24 mouse cellular contexts compared by ENCODE assay signal in genomic region chr7:143462516-143462915, GRCm38 (mm10). TPM values are rescaled to one million over a fixed set of nuclear protein-coding genes. Genes with fewer than 3 reads are reported as not detected.
DNase-seq lines count a peak whose midpoint lies in the region; ATAC-seq lines count a peak whose summit lies in the region.
"Had no signal": no experiment of that assay in that cellular context is flagged by ENCODE, and none has a peak within 500 bp of the region (broad histone marks: within the 10 kb centered on the region; RNA-seq: fewer than 3 reads in every experiment).

No protein-coding gene starts in this region.

- H3K27ac ChIP-seq in hindbrain, embryonic 10.5 days = peak overlapping the region; percentile 69
- H3K27ac ChIP-seq in hindbrain, embryonic 12.5 days = no peak overlapping the region
- peak overlapping the region; percentile 49; the same call in 1 of the 2 replicates for H3K27ac ChIP-seq in midbrain, embryonic 12.5 days (replicated peaks)
- no peak overlapping the region for H3K27ac ChIP-seq in midbrain, embryonic 13.5 days
- H3K27ac ChIP-seq in limb, embryonic 12.5 days = peak overlapping the region; percentile 90
- H3K27ac ChIP-seq: forebrain, embryonic 13.5 days; hindbrain, postnatal 0 days; layer of hippocampus, adult 2 months; midbrain, embryonic 15.5 days; neural tube, embryonic 15.5 days had no signal

- no peak overlapping the region for H3K4me2 ChIP-seq in hindbrain, embryonic 12.5 days (replicated peaks)
- H3K4me2 ChIP-seq in midbrain, embryonic 12.5 days (replicated peaks) = no peak overlapping the region
- H3K4me2 ChIP-seq in midbrain, embryonic 13.5 days (replicated peaks) = no peak overlapping the region
- no peak overlapping the region for H3K4me2 ChIP-seq in limb, embryonic 12.5 days
- H3K4me2 ChIP-seq: intestine, embryonic 15.5 days; liver, embryonic 11.5 days; midbrain, embryonic 15.5 days had no signal

- H3K4me1 ChIP-seq in hindbrain, embryonic 10.5 days (replicated peaks) = peaks cover 71% of the 10 kb centered on the region
- H3K4me1 ChIP-seq in hindbrain, embryonic 12.5 days = peaks cover 30% of the 10 kb centered on the region
- peaks cover 26% of the 10 kb centered on the region for H3K4me1 ChIP-seq in midbrain, embryonic 12.5 days
- H3K4me1 ChIP-seq in midbrain, embryonic 13.5 days (replicated peaks) = peaks cover 44% of the 10 kb centered on the region
- H3K4me1 ChIP-seq in limb, embryonic 12.5 days (replicated peaks) = peaks cover 49% of the 10 kb centered on the region

- peaks cover 50% of the 10 kb centered on the region for H3K9me3 ChIP-seq in hindbrain, embryonic 10.5 days
- H3K9me3 ChIP-seq in hindbrain, embryonic 12.5 days (replicated peaks) = peaks cover 25% of the 10 kb centered on the region
- H3K9me3 ChIP-seq in midbrain, embryonic 12.5 days = peaks cover 22% of the 10 kb centered on the region
- H3K9me3 ChIP-seq in midbrain, embryonic 13.5 days = peaks cover 19% of the 10 kb centered on the region
- peaks cover 31% of the 10 kb centered on the region for H3K9me3 ChIP-seq in limb, embryonic 12.5 days

- peaks cover 79% of the 10 kb centered on the region for H3K27me3 ChIP-seq in hindbrain, embryonic 10.5 days (ENCODE audit: insufficient read depth, poor library complexity, severe bottlenecking)
- peaks cover 10% of the 10 kb centered on the region; the same call in 1 of the 2 replicates for H3K27me3 ChIP-seq in hindbrain, embryonic 12.5 days
- H3K27me3 ChIP-seq in midbrain, embryonic 12.5 days = peaks cover 48% of the 10 kb centered on the region
- peaks cover 18% of the 10 kb centered on the region for H3K27me3 ChIP-seq in midbrain, embryonic 13.5 days
- H3K27me3 ChIP-seq in limb, embryonic 12.5 days = peaks cover 17% of the 10 kb centered on the region
- H3K27me3 ChIP-seq: intestine, embryonic 15.5 days; midbrain, embryonic 15.5 days had no signal

- no peak overlapping the region for H3K4me3 ChIP-seq in hindbrain, embryonic 10.5 days
- H3K4me3 ChIP-seq in hindbrain, embryonic 12.5 days = no peak overlapping the region
- no peak overlapping the region for H3K4me3 ChIP-seq in midbrain, embryonic 12.5 days
- H3K4me3 ChIP-seq in midbrain, embryonic 13.5 days (replicated peaks) = no peak overlapping the region
- H3K4me3 ChIP-seq in limb, embryonic 12.5 days (replicated peaks) = no peak overlapping the region
- H3K4me3 ChIP-seq: forebrain, embryonic 13.5 days; heart, embryonic 13.5 days; intestine, embryonic 15.5 days; layer of hippocampus, adult 2 months; midbrain, embryonic 15.5 days; neural tube, embryonic 15.5 days had no signal

- DNase-seq in hindbrain, embryonic 10.5 days (ENCODE audit: low spot score) = no peak
- no peak for DNase-seq in frontal cortex, adult 2 months (ENCODE audit: extremely low spot score in 1 of 2, low spot score in 1 of 2)
- DNase-seq in cerebellum, postnatal 25 days = no peak
- DNase-seq: cerebellum, adult 11 months; cerebellum, adult 9-10 months; gastrocnemius, postnatal 25 days; heart, adult 18-20 months; heart, postnatal 10 days; kidney, adult 2 months; kidney, postnatal 36 days; spleen, adult 18-20 months had no signal

- H3K9ac ChIP-seq in hindbrain, embryonic 12.5 days = no peak overlapping the region
- H3K9ac ChIP-seq in midbrain, embryonic 12.5 days (replicated peaks) = no peak overlapping the region
- no peak overlapping the region for H3K9ac ChIP-seq in midbrain, embryonic 13.5 days (replicated peaks)
- no peak overlapping the region for H3K9ac ChIP-seq in limb, embryonic 12.5 days (replicated peaks)
- H3K9ac ChIP-seq: forebrain, embryonic 13.5 days; intestine, embryonic 15.5 days; midbrain, embryonic 15.5 days; neural tube, embryonic 15.5 days had no signal

- no peak for ATAC-seq in hindbrain, embryonic 12.5 days (ENCODE audit: low FRiP score)
- no peak for ATAC-seq in midbrain, embryonic 12.5 days (ENCODE audit: low FRiP score, low read depth)
- no peak for ATAC-seq in midbrain, embryonic 13.5 days
- no peak for ATAC-seq in limb, embryonic 12.5 days (ENCODE audit: insufficient number of reproducible peaks, insufficient read depth, low FRiP score, low TSS enrichment, low read depth)
- ATAC-seq: CD4-positive, CD25-positive, alpha-beta regulatory T cell, adult 4 months; forebrain, embryonic 13.5 days; hindbrain, postnatal 0 days; intestine, embryonic 15.5 days; midbrain, embryonic 15.5 days had no signal

- 83% methylated on average over 5 of the region's 5 CpGs for WGBS in hindbrain, embryonic 10.5 days
- WGBS in hindbrain, embryonic 12.5 days = 76% methylated on average over 5 of the region's 5 CpGs
- WGBS in midbrain, embryonic 12.5 days = 74% methylated on average over 5 of the region's 5 CpGs
- WGBS in midbrain, embryonic 13.5 days = 78% methylated on average over 5 of the region's 5 CpGs
- 77% methylated on average over 5 of the region's 5 CpGs for WGBS in limb, embryonic 12.5 days

- H3K36me3 ChIP-seq in hindbrain, embryonic 10.5 days = 0 out of 2 replicates have a peak, but pooled peaks cover 10% of the 10 kb centered on the region
- H3K36me3 ChIP-seq in hindbrain, embryonic 12.5 days = no peaks in the 10 kb centered on the region
- no peaks in the 10 kb centered on the region for H3K36me3 ChIP-seq in midbrain, embryonic 12.5 days
- H3K36me3 ChIP-seq in midbrain, embryonic 13.5 days = no peaks in the 10 kb centered on the region
- peaks cover 17% of the 10 kb centered on the region; the same call in 1 of the 2 replicates for H3K36me3 ChIP-seq in limb, embryonic 12.5 days
- H3K36me3 ChIP-seq: intestine, embryonic 15.5 days; midbrain, embryonic 15.5 days; neural tube, embryonic 15.5 days had no signal

RNA-seq across cellular contexts. Expression of gene Cdkn1c, which starts 1.7 kb away (rescaled TPM):
- polyA plus RNA-seq in hindbrain, embryonic 10.5 days (2016; fragmentation: Nextera tagmentation; extraction: Ambion mirVana) = 438 and 682 TPM in 2 replicates
- polyA plus RNA-seq in hindbrain, embryonic 12.5 days (2016; fragmentation: Nextera tagmentation; extraction: Ambion mirVana) = 1,001 and 1,276 TPM in 2 replicates
- polyA plus RNA-seq in midbrain, embryonic 12.5 days (2016; fragmentation: Nextera tagmentation; extraction: Ambion mirVana) = 875 and 1,070 TPM in 2 replicates
- 379 and 515 TPM in 2 replicates for polyA plus RNA-seq in midbrain, embryonic 13.5 days (2015; fragmentation: Nextera tagmentation; extraction: Ambion mirVana)
- 1,371 and 1,459 TPM in 2 replicates for polyA plus RNA-seq in limb, embryonic 12.5 days (2016; fragmentation: Nextera tagmentation; extraction: Ambion mirVana)
- polyA plus RNA-seq in frontal cortex, adult 2 months (2012; rRNA removed) = 9.1 and 10.3 TPM in 2 replicates

RNA-seq across cellular contexts. Expression of gene Slc22a18, which starts 11.0 kb away (rescaled TPM):
- 0.39 and 0.58 TPM in 2 replicates for polyA plus RNA-seq in hindbrain, embryonic 10.5 days (2016; fragmentation: Nextera tagmentation; extraction: Ambion mirVana)
- polyA plus RNA-seq in hindbrain, embryonic 12.5 days (2016; fragmentation: Nextera tagmentation; extraction: Ambion mirVana) = 0.63 and 0.72 TPM in 2 replicates
- 0.38 and 0.48 TPM in 2 replicates for polyA plus RNA-seq in midbrain, embryonic 12.5 days (2016; fragmentation: Nextera tagmentation; extraction: Ambion mirVana)
- 0.39 and 0.74 TPM in 2 replicates for polyA plus RNA-seq in midbrain, embryonic 13.5 days (2015; fragmentation: Nextera tagmentation; extraction: Ambion mirVana)
- polyA plus RNA-seq in limb, embryonic 12.5 days (2016; fragmentation: Nextera tagmentation; extraction: Ambion mirVana) = 1.3 and 1.4 TPM in 2 replicates
- 0.74 and 1.1 TPM in 2 replicates for polyA plus RNA-seq in frontal cortex, adult 2 months (2012; rRNA removed)
- polyA plus RNA-seq: CD4-positive, CD25-positive, alpha-beta regulatory T cell, adult 4 months had no signal

RNA-seq across cellular contexts. Expression of gene Phlda2, which starts 40.4 kb away (rescaled TPM):
- 0.92 and 1.5 TPM in 2 replicates for polyA plus RNA-seq in hindbrain, embryonic 10.5 days (2016; fragmentation: Nextera tagmentation; extraction: Ambion mirVana)
- polyA plus RNA-seq in hindbrain, embryonic 12.5 days (2016; fragmentation: Nextera tagmentation; extraction: Ambion mirVana) = 3.3 TPM in 2 replicates
- polyA plus RNA-seq in midbrain, embryonic 12.5 days (2016; fragmentation: Nextera tagmentation; extraction: Ambion mirVana) = 1.4 and 1.5 TPM in 2 replicates
- 0.37 and 0.73 TPM in 2 replicates for polyA plus RNA-seq in midbrain, embryonic 13.5 days (2015; fragmentation: Nextera tagmentation; extraction: Ambion mirVana)
- polyA plus RNA-seq in limb, embryonic 12.5 days (2016; fragmentation: Nextera tagmentation; extraction: Ambion mirVana) = 13.8 and 19.2 TPM in 2 replicates
- polyA plus RNA-seq in frontal cortex, adult 2 months (2012; rRNA removed) = 0.86 and 1.3 TPM in 2 replicates
- polyA plus RNA-seq: forebrain, embryonic 13.5 days had no signal

Comparison
In these comparisons a context has a peak if more than half of its experiments do, and no peak if none do; other contexts are left out.
1. H3K27ac ChIP-seq: peak in hindbrain, embryonic 10.5 days (single experiment), midbrain, embryonic 12.5 days (single experiment) and limb, embryonic 12.5 days (single experiment); none in hindbrain, embryonic 12.5 days (single experiment) and midbrain, embryonic 13.5 days (single experiment).
2. RNA of gene Cdkn1c, which starts 1.7 kb away (polyA plus RNA-seq): 1,371 to 1,459 TPM in limb, embryonic 12.5 days, 875 to 1,070 TPM in midbrain, embryonic 12.5 days, 1,001 to 1,276 TPM in hindbrain, embryonic 12.5 days, 438 to 682 TPM in hindbrain, embryonic 10.5 days and 379 to 515 TPM in midbrain, embryonic 13.5 days; 9.1 to 10.3 TPM in frontal cortex, adult 2 months; every median in the first group is over 10 times any median in the second.